Mouse (Mus musculus) ovary, postnatal 10 days (tissue): Measurements from ENCODE around the gene Cul5.

Experiments
- DNase-seq: peaks from one replicate; pipeline ENCODE4 v3.0.0; 2022; ENCODE audit warnings: low spot score

The Cul5 gene

GRCm38 (mm10) chr9:53607192-53607591, 62.6 kb downstream of the Cul5 start:
- no peak for DNase-seq

DNA sequence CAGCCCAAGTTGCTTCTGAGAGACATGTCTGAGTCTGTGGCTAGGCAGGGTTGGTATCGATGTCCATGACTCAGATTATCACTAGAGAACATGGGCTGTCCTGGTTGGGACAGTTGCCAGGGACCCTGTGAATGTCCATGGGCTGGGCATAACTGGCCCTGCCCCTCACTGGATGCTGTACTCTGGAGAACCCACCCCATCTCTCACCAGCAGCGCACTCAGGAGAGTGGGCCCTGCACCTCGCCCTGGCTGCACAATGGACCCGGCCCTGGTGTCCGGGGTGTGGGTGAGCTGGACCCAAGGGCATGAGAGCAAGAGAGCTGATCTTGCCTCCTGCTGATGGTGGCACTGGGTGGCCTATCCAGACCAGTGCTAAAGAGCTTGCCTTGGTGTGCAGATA, 64.9 kb downstream of the Cul5 start:
- DNase-seq, result no peak

DNA sequence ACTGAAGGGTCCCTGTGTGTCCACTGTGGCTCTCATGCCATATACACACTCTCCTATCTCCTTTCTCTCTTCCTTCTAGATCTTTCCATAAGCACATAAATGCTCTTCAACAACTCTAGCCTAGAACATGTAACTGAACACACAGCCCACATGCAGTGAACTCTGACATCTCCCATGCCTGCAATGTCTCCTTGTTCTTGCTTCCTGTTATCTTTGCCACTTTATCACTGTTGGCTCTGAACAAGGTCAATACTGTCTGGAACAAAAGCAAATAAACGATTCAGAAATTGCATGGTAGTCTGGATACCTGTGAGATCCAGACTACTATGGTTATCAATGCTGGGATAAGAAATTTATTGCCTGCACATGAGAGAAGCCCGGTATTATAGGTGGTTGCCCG, 66.0 kb downstream of the Cul5 start:
- DNase-seq, result no peak

GRCm38 (mm10) chr9:53603384-53603783, 66.4 kb downstream of the Cul5 start:
- DNase-seq, result no peak

- DNase-seq, result no peak
Measured at GRCm38 (mm10) chr9:53601541-53601940, 68.3 kb downstream of the Cul5 start.

DNA sequence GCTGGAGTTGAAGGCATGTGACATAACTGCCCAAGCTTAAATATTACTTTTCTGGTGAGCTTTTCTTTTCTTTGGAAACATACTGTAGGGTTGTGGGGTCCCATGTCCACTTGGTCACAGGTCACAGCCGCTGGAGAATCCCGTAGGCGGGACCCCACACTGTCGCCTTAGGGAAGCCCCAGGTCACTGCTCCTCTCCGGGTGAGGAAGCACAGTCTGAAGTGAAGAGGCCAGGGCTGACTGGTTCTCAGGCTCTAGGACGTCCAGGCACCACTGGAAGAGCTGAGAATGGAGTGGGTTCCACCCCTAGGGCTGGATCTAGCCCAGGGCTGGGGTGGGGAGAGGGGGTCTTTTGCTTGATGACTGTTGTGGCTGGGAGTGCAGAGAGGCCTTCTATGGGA, 71.2 kb downstream of the Cul5 start:
- no peak for DNase-seq

- no peak for DNase-seq
Measured at GRCm38 (mm10) chr9:53596971-53597600, 72.7 kb downstream of the Cul5 start.

DNA sequence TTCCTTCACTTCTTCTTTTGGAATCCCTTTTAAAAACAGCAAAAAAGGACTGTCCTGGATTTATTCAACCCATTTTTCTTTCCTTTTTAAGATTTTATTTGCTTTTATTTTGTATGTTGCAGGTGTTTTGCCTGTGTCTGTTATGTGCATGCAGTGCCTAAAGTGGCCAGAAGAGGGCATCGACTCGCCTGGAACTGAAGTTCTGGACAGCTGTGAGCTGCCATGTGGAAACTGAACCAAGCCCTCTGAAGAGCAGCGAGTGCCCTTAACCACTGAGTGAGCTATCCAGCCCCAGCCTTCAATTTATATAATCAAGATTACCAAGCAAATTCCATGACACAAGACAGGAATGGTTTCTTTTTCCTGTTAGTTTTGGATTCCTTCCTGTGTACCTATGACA, 75.0 kb downstream of the Cul5 start:
- DNase-seq, result peak; percentile 18

DNA sequence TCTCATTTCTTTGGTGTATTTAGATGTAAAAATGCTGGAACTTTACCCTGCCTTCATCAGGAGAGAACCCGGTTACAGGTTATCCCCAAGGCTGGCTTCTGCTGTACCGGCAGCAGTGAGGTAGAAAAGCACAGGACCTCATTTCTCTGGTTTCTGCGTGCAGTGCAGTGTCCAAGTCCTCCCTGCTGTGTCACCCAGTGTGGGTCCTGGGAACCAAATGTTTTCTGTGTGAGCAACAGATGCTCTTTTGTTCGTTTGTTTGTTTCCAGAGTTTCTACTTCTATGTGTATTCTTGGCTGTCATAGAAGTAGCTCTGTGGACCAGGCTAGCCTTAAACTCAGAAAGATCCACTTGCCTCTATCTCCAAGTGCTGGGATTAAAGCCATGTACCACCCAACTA, 87.9 kb downstream of the Cul5 start:
- no peak for DNase-seq

DNA sequence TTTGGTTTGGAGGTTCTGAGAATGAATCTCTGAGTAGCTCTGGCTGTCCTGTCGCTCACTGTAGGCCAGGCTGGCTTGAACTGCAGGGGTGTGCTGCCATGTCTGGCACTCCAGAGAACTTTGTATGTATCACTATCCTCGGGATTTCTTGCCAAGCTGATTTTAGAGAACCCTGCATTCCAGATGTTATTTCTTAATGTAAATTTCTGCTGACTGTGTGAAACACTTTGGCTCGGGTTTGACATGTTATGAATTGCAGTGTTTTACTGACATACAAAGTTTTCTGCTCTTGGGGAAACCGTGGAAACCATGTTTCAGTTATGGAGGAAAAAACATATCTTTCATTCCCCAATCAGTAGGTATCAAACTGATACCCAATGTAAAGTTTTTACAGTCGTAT, 94.1 kb downstream of the Cul5 start:
- no peak for DNase-seq

GRCm38 (mm10) chr9:53572516-53573307, 97.1 kb downstream of the Cul5 start:
- no peak for DNase-seq

GRCm38 (mm10) chr9:53570662-53571061, 99.2 kb downstream of the Cul5 start:
- DNase-seq, result no peak
